In genomic region chr17:12832657-12833056, GRCm38 (mm10) we compare ENCODE assay signal across 29 mouse cellular contexts. TPM values are rescaled to one million over a fixed set of nuclear protein-coding genes. Genes with fewer than 3 reads are reported as not detected.
DNase-seq lines count a peak whose midpoint lies in the region; ATAC-seq and TF ChIP-seq lines count a peak whose summit lies in the region.
"Had no signal": no experiment of that assay in that cellular context is flagged by ENCODE, and none has a peak within 500 bp of the region (broad histone marks: within the 10 kb centered on the region; RNA-seq: fewer than 3 reads in every experiment).

No protein-coding gene starts in this region.

- TF ChIP-seq CTCF in heart, adult 2 months (IDR thresholded peaks at IDR 0.05) = no peak

- peaks cover 2% of the 10 kb centered on the region; the same call in 1 of the 2 replicates for H3K4me1 ChIP-seq in heart, adult 2 months (ENCODE audit: control insufficient read depth, insufficient read depth, low read length)
- H3K4me1 ChIP-seq: forebrain, embryonic 12.5 days; hindbrain, embryonic 12.5 days; midbrain, embryonic 13.5 days; neural tube, embryonic 13.5 days had no signal

- no peak overlapping the region for H3K9ac ChIP-seq in heart, adult 2 months (ENCODE audit: low read depth, low read length)
- H3K9ac ChIP-seq: forebrain, embryonic 12.5 days; hindbrain, embryonic 12.5 days; liver, embryonic 14.5 days; midbrain, embryonic 13.5 days; neural tube, embryonic 13.5 days had no signal

- H3K79me2 ChIP-seq in heart, adult 2 months (replicated peaks; ENCODE audit: control insufficient read depth, insufficient read depth, low read length) = no peaks in the 10 kb centered on the region

- ATAC-seq in granulocyte monocyte progenitor cell, adult 5-6 weeks (replicated peaks; ENCODE audit: poor library complexity, severe bottlenecking) = no peak
- ATAC-seq: hindbrain, postnatal 0 days; midbrain, embryonic 13.5 days had no signal

- H3K36me3 ChIP-seq in heart, adult 2 months (ENCODE audit: control insufficient read depth, insufficient read depth, low read length) = no peaks in the 10 kb centered on the region
- H3K36me3 ChIP-seq: forebrain, embryonic 12.5 days; G1E; hindbrain, embryonic 12.5 days; midbrain, embryonic 13.5 days; neural tube, embryonic 13.5 days had no signal

- no peak overlapping the region for H3K4me3 ChIP-seq in heart, adult 2 months
- H3K4me3 ChIP-seq: erythroblast, embryonic 14.5 days; forebrain, embryonic 12.5 days; hindbrain, embryonic 12.5 days; midbrain, embryonic 13.5 days; neural tube, embryonic 13.5 days had no signal

- TF ChIP-seq POLR2A in heart, adult 2 months (IDR thresholded peaks at IDR 0.05; ENCODE audit: insufficient read depth, low read depth, low read length) = no peak

- H3K27me3 ChIP-seq in heart, adult 2 months (ENCODE audit: control insufficient read depth, insufficient read depth, low read length) = no peaks in the 10 kb centered on the region
- H3K27me3 ChIP-seq: forebrain, embryonic 12.5 days; hindbrain, embryonic 12.5 days; midbrain, embryonic 13.5 days; neural tube, embryonic 13.5 days had no signal

- DNase-seq in cerebellum, adult 11-12 months = peak; percentile 10
- no peak for DNase-seq in cerebellum, adult 18-20 months
- peak in 1 of 2 experiments; percentile 17 for DNase-seq in heart, adult 2 months
- no peak for DNase-seq in heart, adult 9 months (ENCODE audit: low spot score in 2 of 2)
- peak; percentile 54 for DNase-seq in kidney, adult 9 months
- no peak for DNase-seq in kidney, postnatal 14 days
- no peak for DNase-seq in urinary bladder, postnatal 36 days (ENCODE audit: low spot score in 2 of 2)
- DNase-seq: kidney, adult 11 months; layer of hippocampus, postnatal 36 days; liver; lung, adult 2 months; thymus, adult 2 months; thymus, postnatal 36 days had no signal

- TF ChIP-seq EP300 in heart, adult 2 months (IDR thresholded peaks at IDR 0.05; ENCODE audit: insufficient read depth, low read depth, low read length) = no peak

- intact Hi-C loops in heart, adult 2 months (cut with DNase I) = no loop called here

- peak overlapping the region; percentile 84 for H3K27ac ChIP-seq in heart, adult 2 months
- H3K27ac ChIP-seq: forebrain, embryonic 12.5 days; hindbrain, embryonic 12.5 days; hindbrain, postnatal 0 days; kidney, postnatal 0 days; liver, embryonic 14.5 days; macrophage; midbrain, embryonic 13.5 days; neural tube, embryonic 13.5 days had no signal

- 87% methylated on average over 4 of the region's 4 CpGs for WGBS in heart, adult 2 months

RNA-seq across cellular contexts. Expression of gene Mas1, which starts 35.3 kb away (rescaled TPM):
- total RNA-seq in heart, adult 2 months (2021) = 1 to 10 TPM in 1 of 2 experiments, under 1 TPM in 1; 0.68 to 1.6 TPM
- polyA plus RNA-seq in heart, adult 2 months (2012; rRNA removed) = 1.0 and 4.6 TPM in 2 replicates
- total RNA-seq in granulocyte monocyte progenitor cell, adult 5-6 weeks (2014; fragmentation: Nextera tagmentation) = not detected in 2 replicates
- total RNA-seq in granulocyte monocyte progenitor cell, adult 5-6 weeks (2017) = not detected in 2 replicates
- total RNA-seq: adrenal gland, postnatal 4 days; G1E; megakaryocyte-erythroid progenitor cell, adult 5-6 weeks had no signal
- polyA plus RNA-seq: C2C12; erythroblast, embryonic 14.5 days; G1E; large intestine, adult 2 months; macrophage; midbrain, embryonic 13.5 days had no signal

RNA-seq across cellular contexts. Expression of gene Mrgprh, which starts 43.2 kb away (rescaled TPM):
- total RNA-seq in heart, adult 2 months (2021) = 1 to 10 TPM; 5.6 to 5.7 TPM
- polyA plus RNA-seq in heart, adult 2 months (2012; rRNA removed) = 9.2 and 17.1 TPM in 2 replicates
- total RNA-seq in granulocyte monocyte progenitor cell, adult 5-6 weeks (2014; fragmentation: Nextera tagmentation) = not detected in 2 replicates
- total RNA-seq in granulocyte monocyte progenitor cell, adult 5-6 weeks (2017) = not detected in 2 replicates
- total RNA-seq: hindbrain, postnatal 0 days; layer of hippocampus, postnatal 36 days; megakaryocyte-erythroid progenitor cell, adult 5-6 weeks had no signal
- polyA plus RNA-seq: C2C12; erythroblast, embryonic 14.5 days; forebrain, embryonic 12.5 days; G1E; hindbrain, embryonic 12.5 days; hindbrain, postnatal 0 days; kidney, postnatal 0 days; limb, embryonic 11.5 days; liver, embryonic 14.5 days; macrophage; midbrain, embryonic 13.5 days; neural tube, embryonic 13.5 days had no signal

Comparison
In these comparisons a context has a peak if more than half of its experiments do, and no peak if none do; other contexts are left out.
1. DNase-seq: peak in cerebellum, adult 11-12 months (single experiment) and kidney, adult 9 months (single experiment); none in cerebellum, adult 18-20 months (0 of 2), heart, adult 9 months (0 of 2), kidney, postnatal 14 days (single experiment) and urinary bladder, postnatal 36 days (0 of 2).
2. RNA of gene Mrgprh, which starts 43.2 kb away (total RNA-seq): 5.6 to 5.7 TPM in heart, adult 2 months; not detected in granulocyte monocyte progenitor cell, adult 5-6 weeks; every median in the first group is over 4 times any median in the second.